Mouse (Mus musculus) midbrain, embryonic 16.5 days (tissue): ENCODE results near the gene Gab2. TPM values are rescaled to one million over a fixed set of nuclear protein-coding genes. Genes with fewer than 3 reads are reported as not detected.

Experiments used
- ATAC-seq: fragments of 200-750 bp; cut with Nextera tagmentation; 2 replicates; pipeline ENCODE4 v1.8.0; 2017; ENCODE audit warnings: moderate TSS enrichment
- H3K27ac ChIP-seq: fragments of 300-500 bp; sonication (generic); 2 replicates; pipeline ENCODE4 v1.5.1; 2014; ENCODE audit warnings: mild to moderate bottlenecking, low read length, mixed read lengths
- H3K27me3 ChIP-seq: fragments of 300-500 bp; sonication (generic); 2 replicates; pipeline ENCODE4 v1.6.1; 2014; ENCODE audit warnings: low read depth, low read length, mixed read lengths; ENCODE audit not compliant: control insufficient read depth, insufficient read depth
- H3K36me3 ChIP-seq: fragments of 300-500 bp; sonication (generic); 2 replicates; pipeline ENCODE4 v1.6.1; 2014; ENCODE audit warnings: mild to moderate bottlenecking, low read length, moderate library complexity, mixed read lengths; ENCODE audit not compliant: control insufficient read depth, insufficient read depth
- H3K4me1 ChIP-seq: fragments of 300-500 bp; sonication (generic); 2 replicates; pipeline ENCODE4 v1.6.1; 2014; ENCODE audit warnings: mild to moderate bottlenecking, low read length, mixed read lengths; ENCODE audit not compliant: control insufficient read depth, insufficient read depth
- H3K4me2 ChIP-seq: fragments of 300-500 bp; sonication (generic); 2 replicates; pipeline ENCODE4 v1.6.1; 2014; ENCODE audit warnings: mild to moderate bottlenecking, low read length, mixed read lengths
- H3K4me3 ChIP-seq: fragments of 300-500 bp; sonication (generic); 2 replicates; pipeline ENCODE4 v1.5.1; 2014; ENCODE audit warnings: low read depth, mild to moderate bottlenecking, low read length, moderate library complexity, mixed read lengths
- H3K9ac ChIP-seq: fragments of 300-500 bp; sonication (generic); 2 replicates; pipeline ENCODE4 v1.6.1; 2014; ENCODE audit warnings: low read depth, low read length, mixed read lengths
- H3K9me3 ChIP-seq: fragments of 300-500 bp; sonication (generic); replicated peaks from 2 replicates; pipeline ENCODE4 v1.6.1; 2014; ENCODE audit warnings: mild to moderate bottlenecking, low read length, mixed read lengths; ENCODE audit not compliant: control insufficient read depth, poor library complexity, severe bottlenecking
- WGBS: fragments of 180-500 bp; shearing (Covaris S2); extraction: QIAGEN DNeasy Blood & Tissue Kit; methylation state at CpG from one replicate; pipeline ENCODE4 v1.1.7; 2014; 5-methylcytosine and 5-hydroxymethylcytosine counted together
- polyA plus RNA-seq: library from polyadenylated mRNA; unstranded; fragments of >200 nt; fragmentation: Nextera tagmentation; extraction: Ambion mirVana; gene quantifications from 2 replicates; pipeline ENCODE4 v1.2.1, GENCODE M21; 2015

Gene Gab2
- polyA plus RNA-seq, 1 experiment from 2014 or later: 20.3 TPM

DNA sequence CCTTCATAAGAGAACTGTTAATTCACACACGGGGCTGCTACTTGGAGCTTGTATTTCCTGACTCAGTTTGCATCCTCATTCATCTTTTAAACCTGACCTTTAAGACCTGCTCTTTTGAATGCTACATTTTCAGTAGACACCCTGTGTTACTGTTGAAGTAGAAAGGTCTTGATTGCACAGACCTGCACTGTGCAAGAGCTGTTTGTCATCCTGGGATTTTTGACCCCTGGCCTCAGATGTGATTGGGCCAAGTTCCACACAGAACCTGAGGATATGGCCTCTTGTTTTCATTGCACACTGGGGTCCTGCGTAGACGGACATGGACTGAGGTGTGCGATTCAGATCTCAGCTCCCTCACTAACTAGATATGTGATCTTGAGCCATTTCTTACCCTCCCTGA lies 257.2 kb downstream of the Gab2 start:
- Histone ChIP-seq H3K9ac (no peak overlapping the region), H3K27me3 (no peaks in the 10 kb centered on the region), H3K4me2 (no peak overlapping the region), H3K4me3 (no peak overlapping the region), H3K9me3 (no peaks in the 10 kb centered on the region), H3K4me1 (no peaks in the 10 kb centered on the region; the same call in 1 of the 2 replicates), H3K36me3 (no peaks in the 10 kb centered on the region), H3K27ac (no peak overlapping the region)
- WGBS: 87% methylated on average over 4 of the region's 4 CpGs
- no peak for ATAC-seq

GRCm38 (mm10) chr7:97339623-97340022 lies 258.2 kb downstream of the Gab2 start:
- ATAC-seq: no peak
- Histone ChIP-seq H3K9me3 (no peaks in the 10 kb centered on the region), H3K27me3 (no peaks in the 10 kb centered on the region), H3K9ac (no peak overlapping the region), H3K4me2 (no peak overlapping the region), H3K4me1 (no peaks in the 10 kb centered on the region), H3K36me3 (no peaks in the 10 kb centered on the region), H3K27ac (no peak overlapping the region), H3K4me3 (no peak overlapping the region)
- 91% methylated on average over 7 of the region's 7 CpGs for WGBS

DNA sequence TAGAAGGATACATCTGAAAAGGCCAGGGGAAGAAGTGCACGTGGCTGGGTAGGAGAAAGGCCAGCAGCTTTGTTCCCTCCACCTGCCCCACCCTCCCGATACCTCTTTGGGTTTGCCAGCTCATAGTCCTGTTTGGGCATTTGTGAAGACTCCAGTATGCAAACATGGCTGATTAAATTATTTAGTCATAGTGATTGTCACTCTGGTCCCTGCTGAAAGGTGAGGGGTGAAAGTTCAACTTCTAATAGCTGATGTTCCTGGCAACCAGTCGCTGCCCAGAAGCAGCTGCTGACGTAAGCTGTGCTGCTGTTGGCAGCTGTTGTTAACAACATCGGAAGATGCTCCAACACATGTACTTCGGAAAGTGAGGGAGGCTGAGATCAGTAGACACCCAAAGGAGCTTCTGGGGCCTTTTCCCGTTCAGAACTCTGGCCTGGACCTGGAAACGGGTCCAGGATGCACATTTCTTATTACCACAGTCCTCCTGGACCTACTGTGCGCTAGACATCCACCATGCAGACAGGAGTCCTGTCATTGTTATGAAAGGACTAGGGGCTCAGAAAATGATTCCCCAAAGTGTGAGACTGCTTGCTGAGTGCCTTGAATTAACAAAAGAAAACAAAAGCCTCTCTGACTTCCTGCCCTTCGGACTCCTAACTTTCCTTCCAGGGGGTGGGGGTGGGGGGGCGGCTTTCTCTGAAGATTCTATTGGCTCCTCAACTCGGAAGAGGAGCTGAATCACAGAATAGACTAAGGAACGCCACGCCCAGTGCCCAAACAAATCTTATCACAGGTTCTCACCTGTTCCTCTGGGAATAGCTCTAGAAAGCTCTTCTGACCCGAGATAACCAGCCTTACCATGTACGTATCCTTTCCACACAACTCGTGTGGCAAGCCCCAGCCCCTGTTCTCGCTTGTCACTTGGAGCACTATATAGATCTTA lies 259.8 kb downstream of the Gab2 start:
- WGBS: 67% methylated on average over 18 of the region's 18 CpGs
- no peak overlapping the region for H3K4me2 ChIP-seq
- no peak for ATAC-seq

GRCm38 (mm10) chr7:97342961-97343360 lies 261.6 kb downstream of the Gab2 start:
- H3K36me3 ChIP-seq: peaks cover 1% of the 10 kb centered on the region; the same call in 1 of the 2 replicates

More for the DNA sequence above, 259.8 kb downstream of the Gab2 start:
- no peak overlapping the region for H3K4me3 ChIP-seq
- H3K27me3 ChIP-seq: no peaks in the 10 kb centered on the region
- no peak overlapping the region for H3K27ac ChIP-seq
- H3K9ac ChIP-seq: no peak overlapping the region
- no peaks in the 10 kb centered on the region for H3K4me1 ChIP-seq
- no peaks in the 10 kb centered on the region for H3K36me3 ChIP-seq
- H3K9me3 ChIP-seq: no peaks in the 10 kb centered on the region

DNA sequence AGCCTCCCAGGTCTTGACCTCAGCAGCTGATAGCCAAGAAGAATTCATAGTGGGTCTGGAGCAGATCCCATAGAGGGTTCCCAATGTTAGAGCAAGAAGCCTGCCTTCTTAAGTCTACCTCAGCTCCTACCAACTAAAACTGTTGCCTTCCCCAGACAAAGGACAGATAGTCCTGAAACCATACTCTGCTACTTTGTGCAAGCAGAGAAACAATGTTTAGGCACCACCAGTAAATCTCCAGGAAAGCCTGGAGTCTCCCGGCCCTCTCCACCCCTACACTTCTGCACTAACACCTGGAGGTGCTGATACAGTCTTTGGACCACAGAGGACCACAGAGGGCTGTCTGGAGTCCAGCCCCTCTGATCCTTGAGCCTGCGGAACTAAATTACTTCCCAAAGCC lies 263.3 kb downstream of the Gab2 start:
- Histone ChIP-seq H3K4me3 (no peak overlapping the region), H3K4me2 (no peak overlapping the region), H3K4me1 (no peaks in the 10 kb centered on the region), H3K36me3 (peaks cover 5% of the 10 kb centered on the region; the same call in 1 of the 2 replicates), H3K9me3 (no peaks in the 10 kb centered on the region), H3K27ac (no peak overlapping the region), H3K27me3 (no peaks in the 10 kb centered on the region), H3K9ac (no peak overlapping the region)
- ATAC-seq: no peak
- 92% methylated on average over 2 of the region's 2 CpGs for WGBS

More at GRCm38 (mm10) chr7:97342961-97343360, 261.6 kb downstream of the Gab2 start:
- no peak overlapping the region for H3K27ac ChIP-seq
- no peak overlapping the region for H3K4me3 ChIP-seq
- no peaks in the 10 kb centered on the region for H3K27me3 ChIP-seq
- H3K9me3 ChIP-seq: no peaks in the 10 kb centered on the region
- H3K9ac ChIP-seq: no peak overlapping the region
- WGBS: 82% methylated on average over 2 of the region's 2 CpGs
- H3K4me2 ChIP-seq: no peak overlapping the region
- no peak for ATAC-seq
- H3K4me1 ChIP-seq: no peaks in the 10 kb centered on the region

DNA sequence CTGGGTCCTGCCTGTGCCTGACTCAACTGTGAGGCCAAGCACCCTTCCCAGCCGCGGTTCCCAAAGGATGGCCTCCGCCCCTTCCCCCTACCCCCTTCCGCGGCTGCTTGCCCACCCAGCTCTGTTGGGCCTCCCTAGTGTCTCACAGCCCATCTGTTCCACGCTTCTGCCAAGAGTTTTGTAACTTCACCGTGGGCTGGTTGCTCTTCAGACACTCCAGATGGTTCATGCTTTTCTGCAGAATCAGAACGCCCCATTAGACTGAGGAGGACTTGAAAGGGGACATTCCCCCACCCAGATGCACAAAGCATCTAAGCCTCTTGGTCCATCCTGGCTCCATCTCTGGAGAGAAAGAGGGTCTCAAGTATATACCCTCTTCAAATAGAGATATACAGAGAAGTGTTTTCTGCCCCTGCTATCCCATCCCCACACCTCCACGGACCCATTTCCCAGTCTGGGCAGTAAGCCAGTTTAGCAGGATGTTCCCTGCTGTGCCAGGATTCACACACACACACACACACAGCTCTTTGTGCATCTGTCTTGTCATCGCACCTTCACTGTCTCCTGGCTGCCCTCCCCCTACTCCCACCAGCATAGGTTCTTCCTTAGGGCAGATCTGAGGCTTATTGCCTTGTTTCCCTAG lies 264.0 kb downstream of the Gab2 start:
- Histone ChIP-seq H3K4me1 (no peaks in the 10 kb centered on the region), H3K9ac (no peak overlapping the region), H3K27me3 (no peaks in the 10 kb centered on the region), H3K9me3 (no peaks in the 10 kb centered on the region), H3K27ac (no peak overlapping the region), H3K36me3 (peaks cover 5% of the 10 kb centered on the region; the same call in 1 of the 2 replicates), H3K4me3 (no peak overlapping the region), H3K4me2 (no peak overlapping the region)
- 64% methylated on average over 10 of the region's 10 CpGs for WGBS
- ATAC-seq: 0 out of 2 replicates have a peak, but pooled peaks have one; percentile 30

GRCm38 (mm10) chr7:97346111-97346821 lies 264.9 kb downstream of the Gab2 start:
- no peak overlapping the region for H3K9ac ChIP-seq
- H3K4me1 ChIP-seq: no peaks in the 10 kb centered on the region
- ATAC-seq: no peak
- no peak overlapping the region for H3K4me2 ChIP-seq
- H3K27ac ChIP-seq: no peak overlapping the region
- H3K9me3 ChIP-seq: no peaks in the 10 kb centered on the region
- H3K36me3 ChIP-seq: peaks cover 5% of the 10 kb centered on the region; the same call in 1 of the 2 replicates
- H3K4me3 ChIP-seq: no peak overlapping the region
- 71% methylated on average over 9 of the region's 9 CpGs for WGBS
- no peaks in the 10 kb centered on the region for H3K27me3 ChIP-seq

DNA sequence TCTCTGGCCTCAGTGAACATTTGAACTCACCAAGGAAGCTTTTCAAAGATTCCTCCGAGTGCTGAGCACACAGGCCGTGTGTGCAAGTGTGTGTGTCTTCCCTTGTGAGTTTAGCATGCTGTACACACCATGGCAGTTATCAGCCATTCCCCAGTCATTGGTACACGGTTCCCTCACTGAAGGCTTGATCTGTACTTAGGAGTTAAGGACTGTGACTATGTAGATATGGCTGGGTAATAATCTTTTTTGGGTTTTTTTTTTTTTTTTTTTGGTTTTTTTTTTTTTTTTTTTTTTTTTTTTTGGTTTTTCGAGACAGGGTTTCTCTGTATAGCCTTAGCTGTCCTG lies 265.4 kb downstream of the Gab2 start:
- no peak overlapping the region for H3K4me2 ChIP-seq
- no peak overlapping the region for H3K27ac ChIP-seq
- H3K27me3 ChIP-seq: no peaks in the 10 kb centered on the region
- no peak overlapping the region for H3K4me3 ChIP-seq
- WGBS: 71% methylated on average over 3 of the region's 4 CpGs
- no peak overlapping the region for H3K9ac ChIP-seq
- H3K4me1 ChIP-seq: no peaks in the 10 kb centered on the region
- no peak for ATAC-seq
- H3K36me3 ChIP-seq: peaks cover 5% of the 10 kb centered on the region; the same call in 1 of the 2 replicates
- H3K9me3 ChIP-seq: no peaks in the 10 kb centered on the region
